Mouse (Mus musculus) kidney, adult 18-20 months (tissue): ENCODE measurements around the gene Ndufc2.
A peak's percentile ranks its signal among the peaks of the same experiment; 100 is the strongest.
"Not testable (repeated sequence)": the region's sequence is repeated elsewhere in the genome, so short reads cannot be mapped to it uniquely, and the experiment has no call there.

ENCODE experiments used
- DNase-seq: peaks from one replicate; pipeline ENCODE4 v3.0.0; 2021

Ndufc2 gene

GRCm38 (mm10) chr7:97427778-97428420 lies 28.1 kb downstream of the Ndufc2 start:
- DNase-seq, result peak; percentile 30

- DNase-seq, result peak; percentile 52
These were observed 29.9 kb downstream of the Ndufc2 start for GRCm38 (mm10) chr7:97429705-97430104.

GRCm38 (mm10) chr7:97433517-97433916 lies 33.7 kb downstream of the Ndufc2 start:
- DNase-seq, result not testable (repeated sequence)

- no peak for DNase-seq
These were observed 34.7 kb downstream of the Ndufc2 start for GRCm38 (mm10) chr7:97434517-97434916.

- DNase-seq, result no peak
These were observed 39.2 kb downstream of the Ndufc2 start for GRCm38 (mm10) chr7:97438986-97439385.

- peak; percentile 84 for DNase-seq
These were observed 46.5 kb downstream of the Ndufc2 start for GRCm38 (mm10) chr7:97446171-97446925.

- DNase-seq, result peak; percentile 31
These were observed 47.3 kb downstream of the Ndufc2 start for GRCm38 (mm10) chr7:97447050-97447531.

GRCm38 (mm10) chr7:97451023-97451422 lies 51.2 kb downstream of the Ndufc2 start, which contains the start of gene Kctd14:
Gene Kctd14, plus strand, starts transcription at chr7:97451323.
- not testable (repeated sequence) for DNase-seq

- no peak for DNase-seq
These were observed 52.4 kb downstream of the Ndufc2 start for GRCm38 (mm10) chr7:97452196-97452595.

- DNase-seq, result peak; percentile 42
These were observed 53.5 kb downstream of the Ndufc2 start for GRCm38 (mm10) chr7:97453141-97453921.

- DNase-seq, result peak; percentile 22
These were observed 55.0 kb downstream of the Ndufc2 start for GRCm38 (mm10) chr7:97454795-97455194.

- no peak for DNase-seq
These were observed 55.8 kb downstream of the Ndufc2 start for GRCm38 (mm10) chr7:97455577-97455976.
